Mouse (Mus musculus) embryo, embryonic 10.5 days (tissue): ENCODE results near the gene Adamts13.

ENCODE experiments used
- DNase-seq: peaks from one replicate; pipeline ENCODE4 v3.0.0-alpha.2; 2015; ENCODE audit warnings: low spot score

The Adamts13 gene

DNA sequence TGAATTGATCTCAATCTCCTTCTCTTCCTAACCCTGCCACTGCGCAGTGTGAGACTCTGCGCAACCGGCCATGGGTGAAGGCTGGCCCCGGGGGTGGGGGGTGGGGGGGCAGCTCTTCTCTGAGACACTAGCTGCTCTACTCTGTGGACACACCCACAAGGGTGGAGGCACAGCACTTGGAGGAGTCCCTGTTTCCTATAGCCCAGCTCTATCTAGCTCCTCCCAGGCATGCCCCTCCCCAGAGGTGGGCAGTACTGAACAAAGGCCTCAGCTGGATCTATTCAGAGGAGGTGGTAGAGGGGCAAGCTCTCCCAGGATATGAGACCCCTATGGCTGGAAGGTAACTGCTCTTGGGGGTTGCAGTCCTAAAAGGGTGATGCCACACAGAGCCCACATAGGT lies 63.8 kb downstream of the Adamts13 start:
- no peak for DNase-seq

DNA sequence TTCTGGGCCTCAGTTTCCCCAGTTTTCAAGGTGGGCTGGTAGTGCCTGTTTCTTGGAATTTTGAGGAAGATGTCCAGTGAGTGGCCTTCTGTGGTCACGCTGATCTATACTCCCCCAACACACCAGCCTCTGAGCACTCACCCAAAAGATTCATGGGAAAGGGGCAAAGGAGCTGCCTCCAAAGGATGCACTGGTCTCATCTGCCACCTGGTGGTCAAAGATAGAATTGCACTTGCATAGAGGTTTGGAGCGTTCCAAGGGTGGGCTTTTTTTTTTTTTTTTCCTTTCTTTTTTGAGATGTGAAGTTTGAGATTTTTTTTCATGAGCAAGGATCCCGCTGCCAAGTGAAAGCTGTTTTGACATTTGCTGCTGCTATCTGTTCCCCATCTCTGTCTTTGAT lies 65.4 kb downstream of the Adamts13 start:
- peak; percentile 92 for DNase-seq

DNA sequence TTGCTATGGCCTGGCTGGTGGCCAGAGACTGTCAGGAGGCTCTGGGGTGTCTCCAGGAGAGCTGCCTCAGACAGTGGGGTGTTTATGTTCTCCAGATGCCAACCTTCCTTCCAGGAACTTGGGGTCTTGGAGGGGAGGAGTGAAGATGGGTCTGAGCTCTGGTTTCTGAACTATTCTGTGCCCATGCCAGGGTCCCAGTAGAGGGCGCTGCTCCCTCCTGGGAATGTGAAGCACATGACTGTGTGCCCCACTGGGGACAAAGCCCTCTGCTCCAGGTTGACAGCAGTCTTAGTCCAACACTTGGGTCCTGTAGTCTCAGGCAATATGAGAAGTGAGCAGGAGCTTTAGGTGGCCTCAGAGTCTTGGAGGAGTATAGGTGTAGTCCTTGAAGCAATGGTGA lies 66.1 kb downstream of the Adamts13 start:
- peak; percentile 41 for DNase-seq

DNA sequence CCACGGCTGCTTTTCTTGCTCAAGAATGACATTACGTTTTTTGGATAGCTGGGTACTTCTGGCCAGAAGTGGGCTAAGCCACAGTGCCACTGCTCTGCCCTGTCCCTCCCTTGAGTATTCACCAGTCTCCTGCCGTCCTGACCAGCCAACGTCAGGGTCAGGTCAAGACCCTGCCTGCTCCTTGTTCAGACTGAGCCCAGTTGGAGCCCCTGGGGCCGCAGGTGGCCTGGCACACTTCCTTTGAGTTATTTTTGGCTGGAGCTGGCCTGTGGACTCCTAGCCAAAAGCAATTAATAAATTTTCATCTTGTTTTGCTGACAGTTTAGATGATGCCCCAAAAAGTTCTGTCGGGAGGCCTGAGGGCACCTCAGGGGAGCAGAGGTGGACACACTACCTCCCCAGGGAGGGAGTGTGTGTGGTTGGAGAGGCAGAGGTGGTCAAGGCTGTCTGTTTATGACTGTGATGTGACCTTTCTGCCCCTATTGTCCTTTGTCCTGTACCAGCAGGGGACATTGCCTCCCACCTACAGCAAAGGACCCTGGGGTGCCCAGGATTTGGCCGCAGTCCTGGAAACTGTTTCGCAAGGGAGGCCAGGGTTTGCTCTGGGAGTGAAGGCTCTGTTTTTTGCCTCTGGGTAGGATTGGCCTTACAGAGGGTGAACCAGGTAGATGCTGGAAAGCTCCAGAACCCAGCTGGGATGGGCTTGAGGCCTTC lies 69.1 kb downstream of the Adamts13 start:
- DNase-seq, result no peak

DNA sequence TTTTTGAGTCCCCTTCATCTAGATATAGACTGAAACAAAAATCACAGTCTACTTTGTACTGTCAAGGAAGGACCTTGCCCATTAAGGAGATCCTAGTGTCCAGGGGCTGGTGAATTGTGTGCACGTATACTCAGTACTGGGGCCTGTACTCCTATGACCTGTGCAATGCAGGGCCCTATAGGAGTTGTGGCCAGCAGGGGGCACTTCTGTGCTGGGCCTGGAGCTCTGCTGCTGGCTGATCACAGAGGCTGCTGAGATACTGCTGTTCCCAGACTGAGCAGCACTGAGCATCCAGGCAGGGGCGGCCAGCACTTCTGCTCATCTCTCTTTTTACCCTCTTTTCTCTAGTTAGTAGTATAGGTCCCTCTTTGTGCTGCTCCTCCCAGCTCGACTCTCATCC lies 70.2 kb downstream of the Adamts13 start:
- peak; percentile 89 for DNase-seq

DNA sequence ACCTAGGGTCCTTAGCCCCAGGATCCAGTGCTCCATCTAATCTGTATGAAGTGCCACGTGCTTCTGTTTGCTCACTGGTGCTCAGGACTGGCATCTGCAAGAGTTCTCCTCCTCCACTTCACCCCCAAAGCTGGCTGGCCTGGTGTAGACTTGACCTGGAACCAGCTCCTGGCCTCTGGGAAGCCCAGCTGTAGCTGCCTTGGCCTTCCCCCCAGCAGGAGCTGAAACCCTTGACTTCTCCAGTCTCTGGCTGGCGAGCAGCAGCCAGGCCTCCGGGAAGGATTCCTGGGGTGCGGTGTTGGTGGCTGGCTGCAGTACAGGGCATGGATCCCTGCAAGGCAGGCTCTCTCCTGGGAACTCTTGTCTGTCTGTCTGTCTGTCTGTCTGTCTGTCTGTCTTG lies 71.0 kb downstream of the Adamts13 start:
- no peak for DNase-seq

DNA sequence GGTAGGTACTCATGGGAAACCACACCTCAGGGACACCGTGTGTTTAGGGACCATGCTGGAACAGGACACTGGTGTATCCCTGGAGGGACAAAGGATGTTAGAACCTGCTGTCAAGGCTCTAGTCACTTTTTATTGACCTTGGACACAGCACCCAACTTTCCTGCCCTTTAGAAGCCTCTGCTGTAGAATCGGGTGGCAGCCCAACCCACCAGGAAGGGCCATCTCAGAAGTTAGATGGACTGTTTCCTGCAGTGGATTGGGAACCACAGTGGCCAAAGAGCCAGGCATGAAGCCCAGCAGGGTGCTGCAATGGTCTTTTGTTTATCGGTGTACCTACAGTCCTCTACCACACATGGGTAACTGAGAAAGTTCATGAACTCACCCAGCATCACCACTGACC lies 71.4 kb downstream of the Adamts13 start:
- no peak for DNase-seq

DNA sequence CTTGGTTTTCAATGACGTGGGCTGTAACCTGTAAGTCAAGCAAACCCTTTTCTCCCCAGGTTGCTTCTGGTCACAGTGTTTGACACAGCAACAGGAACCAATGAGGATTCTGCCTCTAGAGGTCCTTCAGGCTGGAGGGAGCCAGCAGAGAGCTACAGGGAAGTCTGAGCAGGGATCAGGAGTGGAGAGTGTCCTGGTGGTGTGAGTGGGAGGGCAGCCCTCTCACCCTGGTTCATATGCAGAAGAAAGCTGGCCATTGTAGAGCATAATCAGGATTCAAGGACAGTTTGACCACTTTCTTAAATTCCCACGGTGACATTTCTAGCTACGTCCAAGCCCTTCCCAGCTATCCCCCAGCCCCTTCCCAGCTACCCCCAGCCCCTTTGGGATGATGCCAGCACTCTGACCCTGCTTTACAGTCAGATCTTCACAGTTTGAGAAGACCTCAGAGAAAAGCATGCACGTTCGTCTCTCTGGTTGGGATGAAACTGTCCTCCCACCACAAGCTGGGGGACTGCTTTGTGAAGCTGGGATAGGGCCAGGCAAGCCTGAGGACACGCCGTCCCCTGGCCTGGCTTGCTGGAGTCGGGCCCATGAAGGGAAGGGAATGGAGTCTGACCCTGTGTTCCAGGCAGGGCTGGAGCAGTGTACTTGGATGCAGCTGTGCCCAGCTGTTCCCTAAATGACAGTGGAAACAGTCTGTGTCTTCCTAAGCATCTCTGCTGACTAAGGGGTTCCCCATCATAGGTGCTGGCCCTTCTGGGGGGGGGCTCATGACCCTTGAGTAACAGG lies 73.0 kb downstream of the Adamts13 start:
- DNase-seq, result no peak

DNA sequence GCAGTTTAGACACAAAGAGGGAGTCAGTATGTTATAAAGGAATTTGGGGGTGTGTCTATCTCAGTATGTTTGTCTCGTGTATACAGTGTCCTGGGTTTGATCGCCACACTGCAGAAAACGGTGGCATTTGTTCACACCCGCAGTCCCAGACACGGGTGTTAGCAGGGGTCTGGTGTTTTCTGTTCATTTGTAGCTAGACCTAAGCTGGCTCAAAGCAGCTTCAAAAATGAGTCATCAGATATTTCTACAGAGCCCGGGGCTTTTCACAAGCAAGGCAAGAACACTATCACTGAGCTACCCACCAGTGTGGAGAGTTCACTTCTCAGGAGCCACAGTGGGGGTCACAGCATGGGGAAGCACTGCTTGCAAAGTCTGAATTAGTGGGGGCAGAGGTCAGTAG lies 76.2 kb downstream of the Adamts13 start:
- DNase-seq, result no peak

DNA sequence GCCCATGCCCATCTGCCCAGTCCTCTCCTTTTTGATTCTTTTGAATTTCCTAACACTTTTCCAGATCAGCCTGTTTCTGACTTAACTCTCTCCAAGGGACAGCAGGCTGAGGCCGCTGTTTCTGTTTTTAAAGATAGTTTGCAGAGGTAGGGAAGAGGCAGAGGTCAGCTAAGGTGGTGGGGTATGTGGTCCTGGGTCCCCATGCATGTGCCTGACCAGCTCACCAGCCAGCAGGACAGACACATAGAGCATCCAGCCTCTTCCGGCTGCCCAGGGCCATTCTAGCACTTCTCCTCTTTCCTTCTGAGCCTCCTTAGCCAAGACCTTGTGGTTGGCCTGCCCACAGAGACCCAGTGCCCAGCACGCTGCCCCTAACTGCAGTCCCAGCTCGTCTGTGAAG lies 85.0 kb downstream of the Adamts13 start:
- no peak for DNase-seq

DNA sequence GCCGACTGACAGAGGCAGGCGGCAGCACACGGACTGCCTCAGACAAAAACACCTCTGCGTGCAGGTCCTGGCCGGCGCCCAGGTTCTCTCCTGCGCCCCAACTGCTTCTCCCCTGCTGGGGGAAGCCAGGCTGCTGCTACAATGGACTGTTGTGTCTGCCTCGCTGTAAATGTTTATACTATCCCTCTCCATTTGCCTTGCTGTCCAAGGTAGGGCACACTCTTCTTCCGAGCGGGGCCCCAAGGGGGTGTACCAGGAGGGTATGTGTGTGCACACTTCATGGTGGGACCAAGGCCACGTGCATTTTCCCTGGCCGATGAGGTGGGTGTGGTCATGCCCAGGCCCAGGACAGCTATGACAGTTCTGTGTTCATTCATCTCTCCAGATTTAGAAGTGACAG lies 85.5 kb downstream of the Adamts13 start:
- DNase-seq, result no peak

DNA sequence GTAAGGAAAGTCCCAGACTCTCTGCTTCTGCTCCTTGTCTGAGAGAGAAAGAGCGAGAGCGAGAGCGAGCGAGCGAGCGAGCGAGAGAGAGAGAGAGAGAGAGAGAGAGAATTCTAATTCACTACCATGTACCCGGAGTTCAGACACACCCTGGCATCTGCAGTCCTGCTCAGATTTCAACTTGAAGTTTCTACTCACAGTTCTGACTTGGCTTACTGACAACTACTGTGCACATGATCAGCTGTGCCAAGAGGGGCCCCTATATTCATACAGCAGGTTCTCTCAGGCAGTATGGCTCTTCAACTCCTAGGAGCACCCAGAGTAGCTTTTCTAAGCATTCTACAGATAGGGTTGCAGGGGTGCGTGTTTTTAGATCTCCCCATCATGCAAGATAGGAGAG lies 86.0 kb downstream of the Adamts13 start:
- DNase-seq, result no peak
